Mouse (Mus musculus): Measurements from ENCODE around the gene Calhm6. TPM values are rescaled to one million over a fixed set of nuclear protein-coding genes. Genes with fewer than 3 reads are reported as not detected.

The Calhm6 gene
- polyA plus RNA-seq, 1 experiment: not detected

- H3ac ChIP-seq (ENCODE audit: control insufficient read depth, insufficient read length, low read depth): no peak overlapping the region
- no peaks in the 10 kb centered on the region for H3K27me3 ChIP-seq (ENCODE audit: control insufficient read depth, insufficient read depth, insufficient read length)
- no peak for TF ChIP-seq MYOD1 (IDR thresholded peaks at IDR 0.05; ENCODE audit: control insufficient read depth, insufficient read length, low read depth)
- TF ChIP-seq MAX (IDR thresholded peaks at IDR 0.05): no peak
- TF ChIP-seq FOSL1 (IDR thresholded peaks at IDR 0.05; ENCODE audit: insufficient read depth, low read length, poor library complexity, severe bottlenecking): no peak
- no peak for TF ChIP-seq USF1 (IDR thresholded peaks at IDR 0.05; ENCODE audit: low read depth)
- no peak for TF ChIP-seq MYOG (IDR thresholded peaks at IDR 0.05; ENCODE audit: control insufficient read depth, extremely low read depth, insufficient read length)
- no peak for TF ChIP-seq CEBPB (IDR thresholded peaks at IDR 0.05; ENCODE audit: low read depth)
- TF ChIP-seq CTCF (IDR thresholded peaks at IDR 0.05; ENCODE audit: control insufficient read depth, insufficient read depth, insufficient read length): no peak
These were observed 39.3 kb downstream of the Calhm6 start for GRCm38 (mm10) chr10:34088515-34088914.

DNA sequence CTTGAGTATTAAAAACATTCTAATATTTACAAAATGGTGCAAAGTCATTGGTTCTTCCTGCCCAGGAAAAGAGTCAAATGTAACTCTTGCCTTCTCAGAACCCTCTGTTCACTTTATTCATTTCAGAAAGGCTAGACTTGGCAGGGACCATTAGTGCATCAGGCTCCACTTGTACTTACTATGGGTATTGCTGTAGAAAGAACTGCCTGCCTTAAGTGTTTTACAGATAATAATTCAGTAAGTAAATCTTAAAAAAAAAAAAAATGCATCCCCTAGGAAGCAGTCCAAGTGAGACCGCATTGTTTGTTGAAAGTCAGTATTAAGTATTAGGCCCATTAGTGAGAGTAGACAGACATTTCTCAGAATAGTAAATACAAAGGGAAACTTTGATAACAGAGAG lies 41.3 kb downstream of the Calhm6 start:
- Histone ChIP-seq H3K79me3 (ENCODE audit: low read depth) (no peaks in the 10 kb centered on the region), H3ac (ENCODE audit: control insufficient read depth, insufficient read length, low read depth) (no peak overlapping the region)

More at GRCm38 (mm10) chr10:34088515-34088914, 39.3 kb downstream of the Calhm6 start:
- Histone ChIP-seq H3K36me3 (ENCODE audit: control insufficient read depth, insufficient read depth) (no peaks in the 10 kb centered on the region), H3K79me2 (ENCODE audit: control insufficient read depth, insufficient read depth) (no peaks in the 10 kb centered on the region), H3K4me3 (ENCODE audit: insufficient read depth, poor library complexity, severe bottlenecking) (no peak overlapping the region), H3K79me3 (ENCODE audit: low read depth) (no peaks in the 10 kb centered on the region)

More for the DNA sequence above, 41.3 kb downstream of the Calhm6 start:
- Histone ChIP-seq H3K36me3 (ENCODE audit: control insufficient read depth, insufficient read depth) (no peaks in the 10 kb centered on the region), H3K79me2 (ENCODE audit: control insufficient read depth, insufficient read depth) (no peaks in the 10 kb centered on the region), H3K27me3 (ENCODE audit: control insufficient read depth, insufficient read depth, insufficient read length) (no peaks in the 10 kb centered on the region), H3K4me3 (ENCODE audit: insufficient read depth, poor library complexity, severe bottlenecking) (no peak overlapping the region)
- TF ChIP-seq CEBPB (IDR thresholded peaks at IDR 0.05; ENCODE audit: low read depth): no peak
- TF ChIP-seq FOSL1 (IDR thresholded peaks at IDR 0.05; ENCODE audit: insufficient read depth, low read length, poor library complexity, severe bottlenecking): no peak

Other genes starting within 250 kb of the Calhm6 start
- not detected for gene Rsph4a, start 222.9 kb downstream of the Calhm6 start, polyA plus RNA-seq (2012; fragmentation: generic; extraction: Trizol)
- gene Zup1, start 176.7 kb downstream of the Calhm6 start, polyA plus RNA-seq (2012; fragmentation: generic; extraction: Trizol): 1.7 TPM
- 114 TPM for gene Rwdd1, start 108.4 kb downstream of the Calhm6 start, polyA plus RNA-seq (2012; fragmentation: generic; extraction: Trizol)
- gene Trappc3l, start 90.4 kb downstream of the Calhm6 start, polyA plus RNA-seq (2012; fragmentation: generic; extraction: Trizol): not detected
- not detected for gene Calhm4, start 83.7 kb downstream of the Calhm6 start, polyA plus RNA-seq (2012; fragmentation: generic; extraction: Trizol)
- 0.13 TPM for gene Calhm5, start 31.5 kb downstream of the Calhm6 start, polyA plus RNA-seq (2012; fragmentation: generic; extraction: Trizol)
- gene Dse, start 79.7 kb upstream of the Calhm6 start, polyA plus RNA-seq (2012; fragmentation: generic; extraction: Trizol): 8.7 TPM
- gene Tspyl1, start 154.2 kb upstream of the Calhm6 start, polyA plus RNA-seq (2012; fragmentation: generic; extraction: Trizol): 15.5 TPM
- gene Tspyl4, start 169.5 kb upstream of the Calhm6 start, polyA plus RNA-seq (2012; fragmentation: generic; extraction: Trizol): 2.3 TPM